15 mouse cellular contexts compared by ENCODE assay signal in genomic region chr1:127507042-127507650, GRCm38 (mm10).
DNase-seq lines count a peak whose midpoint lies in the region; ATAC-seq lines count a peak whose summit lies in the region.
"Had no signal": no experiment of that assay in that cellular context is flagged by ENCODE, and none has a peak within 500 bp of the region (broad histone marks: within the 10 kb centered on the region; RNA-seq: fewer than 3 reads in every experiment).

No protein-coding gene starts in this region.

- no peaks in the 10 kb centered on the region for H3K9me3 ChIP-seq in forebrain, embryonic 10.5 days
- H3K9me3 ChIP-seq in forebrain, embryonic 14.5 days (replicated peaks; ENCODE audit: control insufficient read depth, low read length): no peaks in the 10 kb centered on the region
- H3K9me3 ChIP-seq in midbrain, embryonic 13.5 days: no peaks in the 10 kb centered on the region
- no peaks in the 10 kb centered on the region for H3K9me3 ChIP-seq in limb, embryonic 10.5 days (replicated peaks)
- H3K9me3 ChIP-seq: embryonic facial prominence, embryonic 13.5 days; lung, embryonic 15.5 days had no signal

- 80% methylated on average over 10 of the region's 10 CpGs for WGBS in forebrain, embryonic 10.5 days
- 67% methylated on average over 10 of the region's 10 CpGs for WGBS in forebrain, embryonic 14.5 days
- 65% methylated on average over 10 of the region's 10 CpGs for WGBS in midbrain, embryonic 13.5 days
- 80% methylated on average over 10 of the region's 10 CpGs for WGBS in limb, embryonic 10.5 days

- H3K4me1 ChIP-seq in forebrain, embryonic 10.5 days: peaks cover 5% of the 10 kb centered on the region; the same call in 1 of the 2 replicates
- H3K4me1 ChIP-seq in forebrain, embryonic 14.5 days (ENCODE audit: control insufficient read depth, insufficient read depth, low read length): peaks cover 2% of the 10 kb centered on the region; the same call in 1 of the 2 replicates
- H3K4me1 ChIP-seq in midbrain, embryonic 13.5 days (replicated peaks): peaks cover 27% of the 10 kb centered on the region
- H3K4me1 ChIP-seq in limb, embryonic 10.5 days: peaks cover 5% of the 10 kb centered on the region; the same call in 1 of the 2 replicates
- H3K4me1 ChIP-seq: embryonic facial prominence, embryonic 13.5 days; lung, embryonic 15.5 days had no signal

- no peak for ATAC-seq in forebrain, embryonic 14.5 days
- no peak for ATAC-seq in midbrain, embryonic 13.5 days
- ATAC-seq: intestine, postnatal 0 days had no signal

- H3K4me3 ChIP-seq in forebrain, embryonic 10.5 days: no peak overlapping the region
- no peak overlapping the region for H3K4me3 ChIP-seq in forebrain, embryonic 14.5 days (ENCODE audit: low read depth, low read length)
- no peak overlapping the region for H3K4me3 ChIP-seq in midbrain, embryonic 13.5 days (replicated peaks)
- H3K4me3 ChIP-seq in limb, embryonic 10.5 days: no peak overlapping the region
- H3K4me3 ChIP-seq: embryonic facial prominence, embryonic 13.5 days; lung, embryonic 15.5 days had no signal

- no peak overlapping the region for H3K4me2 ChIP-seq in forebrain, embryonic 14.5 days (ENCODE audit: low read length)
- 0 out of 2 replicates have a peak overlapping the region, but pooled peaks have one; percentile 3 for H3K4me2 ChIP-seq in midbrain, embryonic 13.5 days (replicated peaks)
- H3K4me2 ChIP-seq: embryonic facial prominence, embryonic 13.5 days; lung, embryonic 15.5 days had no signal

- no peak for DNase-seq in forebrain, embryonic 10.5 days (ENCODE audit: extremely low spot score, low spot score)
- no peak for DNase-seq in forebrain, embryonic 14.5 days (ENCODE audit: low spot score)
- DNase-seq in R1 (ENCODE audit: low read depth, low spot score): peak; percentile 32
- DNase-seq in cerebellum, postnatal 14 days: peak; percentile 50 to 73
- no peak for DNase-seq in limb, embryonic 10.5 days (ENCODE audit: low spot score)
- DNase-seq in adrenal gland, adult (ENCODE audit: inconsistent age in 2 of 2, low spot score in 1 of 2): no peak
- no peak for DNase-seq in thymus, postnatal 14 days
- DNase-seq: kidney, postnatal 4 days; liver; right cerebral cortex, postnatal 25 days; thymus, postnatal 25 days had no signal

- no peak overlapping the region for H3K9ac ChIP-seq in forebrain, embryonic 14.5 days (ENCODE audit: low read length)
- H3K9ac ChIP-seq in midbrain, embryonic 13.5 days (replicated peaks): no peak overlapping the region
- H3K9ac ChIP-seq: embryonic facial prominence, embryonic 13.5 days; lung, embryonic 15.5 days had no signal

- H3K27ac ChIP-seq in forebrain, embryonic 10.5 days: peak overlapping the region; percentile 51; the same call in 1 of the 2 replicates
- no peak overlapping the region for H3K27ac ChIP-seq in forebrain, embryonic 14.5 days (ENCODE audit: low read depth, low read length)
- peak overlapping the region; percentile 77 for H3K27ac ChIP-seq in midbrain, embryonic 13.5 days
- no peak overlapping the region for H3K27ac ChIP-seq in limb, embryonic 10.5 days
- H3K27ac ChIP-seq: embryonic facial prominence, embryonic 13.5 days; lung, embryonic 15.5 days had no signal

- H3K27me3 ChIP-seq in forebrain, embryonic 10.5 days (ENCODE audit: poor library complexity, severe bottlenecking): no peaks in the 10 kb centered on the region
- H3K27me3 ChIP-seq in forebrain, embryonic 14.5 days (replicated peaks; ENCODE audit: control insufficient read depth, insufficient read depth, low read length): no peaks in the 10 kb centered on the region
- no peaks in the 10 kb centered on the region for H3K27me3 ChIP-seq in midbrain, embryonic 13.5 days
- H3K27me3 ChIP-seq in limb, embryonic 10.5 days (ENCODE audit: low read depth, poor library complexity, severe bottlenecking): no peaks in the 10 kb centered on the region
- H3K27me3 ChIP-seq: embryonic facial prominence, embryonic 13.5 days; lung, embryonic 15.5 days had no signal

- H3K36me3 ChIP-seq in forebrain, embryonic 10.5 days (replicated peaks): no peaks in the 10 kb centered on the region
- H3K36me3 ChIP-seq in forebrain, embryonic 14.5 days (ENCODE audit: control insufficient read depth, insufficient read depth, low read length): no peaks in the 10 kb centered on the region
- H3K36me3 ChIP-seq in midbrain, embryonic 13.5 days: no peaks in the 10 kb centered on the region
- H3K36me3 ChIP-seq in limb, embryonic 10.5 days: no peaks in the 10 kb centered on the region
- H3K36me3 ChIP-seq: embryonic facial prominence, embryonic 13.5 days; lung, embryonic 15.5 days had no signal

Comparison
In these comparisons a context has a peak if more than half of its experiments do, and no peak if none do; other contexts are left out.
1. H3K27ac ChIP-seq: peak in forebrain, embryonic 10.5 days (single experiment) and midbrain, embryonic 13.5 days (single experiment); none in forebrain, embryonic 14.5 days (single experiment) and limb, embryonic 10.5 days (single experiment).
2. DNase-seq: peak in R1 (single experiment) and cerebellum, postnatal 14 days (2 of 2); none in forebrain, embryonic 10.5 days (single experiment), forebrain, embryonic 14.5 days (single experiment), limb, embryonic 10.5 days (single experiment), adrenal gland, adult (0 of 2) and thymus, postnatal 14 days (single experiment).